Mouse (Mus musculus): ENCODE measurements around the gene Rtn2. TPM values are rescaled to one million over a fixed set of nuclear protein-coding genes. Genes with fewer than 3 reads are reported as not detected.
"Not testable (repeated sequence)": the region's sequence is repeated elsewhere in the genome, so short reads cannot be mapped to it uniquely, and the experiment has no call there.

The Rtn2 gene
- total RNA-seq, 2 experiments from 2014 or later = 85.9 to 96.3 TPM

DNA sequence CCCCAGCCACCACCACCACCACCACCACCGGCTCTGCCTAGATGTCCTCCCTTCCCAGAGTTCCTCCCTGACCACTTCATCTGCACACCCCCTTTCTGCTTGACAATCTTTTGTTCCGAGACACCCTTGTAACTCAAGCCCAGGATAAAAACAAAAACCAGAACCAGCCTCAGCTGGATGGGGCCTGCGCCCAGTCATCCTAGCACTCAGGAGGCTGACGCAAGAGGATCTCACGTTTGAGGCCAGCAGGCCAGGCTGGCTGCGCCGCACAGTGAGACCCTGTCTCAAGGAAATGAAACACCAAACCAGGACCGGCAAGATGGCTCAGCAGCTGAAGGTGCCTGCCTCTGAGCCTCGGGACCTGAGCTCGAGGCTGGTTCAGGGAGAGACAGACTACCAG lies 15.4 kb upstream of the Rtn2 start:
- no peak for DNase-seq (ENCODE audit: extremely low spot score in 1 of 2, low spot score in 1 of 2)

DNA sequence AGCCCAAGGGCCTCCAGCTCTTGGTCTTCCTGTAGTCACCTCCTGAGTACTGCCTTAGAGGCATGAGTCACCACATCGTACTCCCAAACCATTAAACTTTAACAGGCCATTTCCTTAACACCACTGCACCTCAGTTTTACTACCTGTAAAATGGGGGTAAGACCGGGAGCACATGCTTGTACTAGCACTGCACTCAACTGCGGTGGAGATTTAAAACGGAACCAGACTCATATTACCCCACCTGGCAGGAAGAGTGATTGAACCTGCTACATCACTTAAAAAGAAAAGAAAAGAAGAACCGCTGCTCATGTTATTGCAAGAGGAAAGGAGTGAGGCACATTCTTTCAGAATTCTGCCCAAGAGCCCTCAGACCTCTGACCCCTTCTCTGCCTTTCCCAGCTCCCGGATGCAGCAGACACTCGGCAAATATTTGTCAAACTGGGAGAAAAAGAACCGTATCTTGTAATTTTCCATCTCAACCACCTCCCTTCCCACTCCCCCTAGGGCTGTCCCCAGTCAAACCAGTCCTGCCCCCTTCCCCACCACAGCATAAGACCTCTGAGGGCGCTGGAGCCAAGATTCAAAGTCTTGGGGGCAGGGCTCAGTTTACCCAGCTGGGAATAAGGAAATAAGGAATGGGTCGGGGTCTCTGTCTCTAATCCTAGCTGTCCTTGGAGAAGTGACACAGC lies 13.3 kb upstream of the Rtn2 start:
- no peak for DNase-seq (ENCODE audit: extremely low spot score in 1 of 2, low spot score in 1 of 2)

DNA sequence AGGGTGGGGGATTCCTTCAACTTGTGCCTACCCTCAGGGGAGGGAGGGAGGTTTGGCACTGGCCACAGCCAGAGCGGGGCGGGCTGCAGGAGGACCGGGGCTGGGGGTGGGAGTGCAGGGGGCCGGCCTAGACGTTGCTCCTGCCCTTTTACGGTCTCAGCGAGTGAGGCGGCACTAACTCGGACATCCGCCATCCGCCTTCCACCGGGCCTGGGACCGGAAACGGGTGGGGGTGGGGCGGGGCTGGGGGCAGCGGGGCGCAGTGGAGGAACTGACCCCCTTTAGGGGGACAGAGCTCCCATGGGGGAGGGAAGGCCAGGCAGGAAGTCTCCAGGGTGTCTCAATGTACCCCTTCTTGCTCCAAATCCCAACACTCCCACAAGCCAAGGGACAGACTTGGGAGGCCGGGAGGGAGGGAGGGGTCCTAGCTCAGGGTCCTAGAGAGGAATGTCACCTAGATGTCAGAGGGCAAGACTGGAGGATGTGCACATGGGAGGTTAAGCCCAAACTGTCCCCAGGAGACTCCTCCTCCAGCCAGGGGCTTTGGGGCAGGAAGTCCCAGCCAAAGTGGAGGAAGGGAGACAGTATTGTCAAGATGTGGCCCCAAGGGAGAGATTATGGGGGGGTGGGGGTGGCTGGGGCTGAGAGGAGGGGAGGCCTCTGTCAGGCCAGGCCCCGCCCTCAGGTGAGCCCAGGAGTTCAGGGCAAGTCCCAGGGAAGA lies 12.5 kb upstream of the Rtn2 start:
- DNase-seq (ENCODE audit: extremely low spot score in 1 of 2, low spot score in 1 of 2) = no peak

DNA sequence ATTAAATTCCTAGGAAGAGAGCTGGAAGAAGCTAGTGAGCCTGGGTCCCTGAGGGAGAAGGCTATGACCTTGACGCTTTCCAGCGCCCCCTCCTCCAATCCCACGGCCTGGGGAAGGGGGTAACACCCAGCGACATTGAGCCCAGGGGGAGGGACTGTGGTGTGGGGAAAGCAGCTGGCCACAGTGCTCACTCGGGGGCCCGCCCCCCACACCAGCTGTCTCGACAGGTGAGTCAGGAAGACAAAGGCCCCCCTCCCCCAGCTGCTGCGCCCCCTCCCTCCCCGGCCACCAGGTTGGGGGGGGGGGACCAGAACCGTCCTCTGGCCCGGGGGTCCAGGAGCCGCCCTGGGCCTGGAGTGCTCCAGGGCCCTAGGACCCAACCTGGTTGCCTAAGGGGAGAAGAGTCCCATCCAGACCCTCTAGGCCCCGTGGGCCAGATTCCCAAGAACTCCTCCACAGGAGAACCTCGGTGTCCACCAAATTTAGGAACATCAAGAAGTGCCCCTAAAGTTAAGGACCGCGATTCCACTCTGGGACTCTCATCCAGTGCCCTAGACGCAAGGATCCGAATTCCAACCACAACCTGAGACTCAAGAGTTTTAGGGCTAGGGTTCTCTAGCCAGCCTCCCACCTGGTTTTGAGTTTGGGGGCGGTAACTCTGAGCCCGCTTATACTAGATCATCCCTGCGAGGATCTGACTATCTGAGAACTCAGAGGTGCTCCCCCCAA lies 11.8 kb upstream of the Rtn2 start:
- DNase-seq (ENCODE audit: extremely low spot score in 1 of 2, low spot score in 1 of 2) = no peak

DNA sequence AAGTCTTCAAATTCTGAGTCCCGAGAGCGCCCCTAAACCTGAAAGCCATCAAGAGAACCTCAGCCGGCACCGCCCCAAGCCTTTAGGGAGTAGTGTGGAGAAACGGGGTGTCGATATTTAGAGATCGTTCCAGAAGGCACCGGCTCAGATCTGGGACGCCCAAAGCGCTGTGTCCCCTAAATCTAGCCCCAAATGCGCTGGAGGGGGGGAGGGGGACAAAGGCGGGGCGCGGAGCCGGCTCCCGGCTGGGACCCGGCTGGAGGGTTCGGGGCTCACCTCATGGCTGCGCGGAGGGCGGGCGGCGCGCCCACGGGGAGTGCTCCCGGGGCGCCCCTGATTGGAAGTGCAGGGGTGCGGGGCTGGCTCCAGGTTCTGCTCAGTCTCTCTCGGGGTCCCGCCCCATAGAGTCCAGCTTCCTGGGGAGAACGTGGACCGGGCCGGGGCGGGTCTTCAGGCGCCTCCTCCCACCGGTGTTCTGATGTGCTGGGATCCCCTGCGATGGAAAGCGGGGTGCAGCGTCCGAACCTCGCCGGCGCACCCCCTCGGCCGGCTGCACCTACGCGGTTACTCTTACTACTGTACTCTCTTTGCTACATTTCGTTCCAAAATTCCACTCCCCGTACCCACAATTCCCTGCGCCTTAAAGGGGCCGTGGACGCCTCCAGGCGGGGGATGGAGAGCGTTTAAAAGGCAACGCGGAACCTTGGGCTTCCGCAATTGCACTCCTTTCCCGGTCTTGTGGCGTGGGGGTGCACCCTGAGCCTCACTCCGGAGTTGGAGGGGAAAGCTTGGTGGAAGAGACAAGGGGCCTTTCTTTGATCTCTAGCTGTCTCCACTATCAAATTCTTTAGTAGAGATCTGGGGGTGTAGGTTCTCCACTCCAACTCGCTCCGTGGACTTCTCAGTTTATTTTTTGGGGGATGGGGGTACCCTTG lies 10.9 kb upstream of the Rtn2 start, which contains the start of gene Vasp:
TSS of gene Vasp (minus strand) at position 580 of the 935 bp plus-strand sequence.
- peak; percentile 72 to 75 for DNase-seq (ENCODE audit: extremely low spot score in 1 of 2, low spot score in 1 of 2)

DNA sequence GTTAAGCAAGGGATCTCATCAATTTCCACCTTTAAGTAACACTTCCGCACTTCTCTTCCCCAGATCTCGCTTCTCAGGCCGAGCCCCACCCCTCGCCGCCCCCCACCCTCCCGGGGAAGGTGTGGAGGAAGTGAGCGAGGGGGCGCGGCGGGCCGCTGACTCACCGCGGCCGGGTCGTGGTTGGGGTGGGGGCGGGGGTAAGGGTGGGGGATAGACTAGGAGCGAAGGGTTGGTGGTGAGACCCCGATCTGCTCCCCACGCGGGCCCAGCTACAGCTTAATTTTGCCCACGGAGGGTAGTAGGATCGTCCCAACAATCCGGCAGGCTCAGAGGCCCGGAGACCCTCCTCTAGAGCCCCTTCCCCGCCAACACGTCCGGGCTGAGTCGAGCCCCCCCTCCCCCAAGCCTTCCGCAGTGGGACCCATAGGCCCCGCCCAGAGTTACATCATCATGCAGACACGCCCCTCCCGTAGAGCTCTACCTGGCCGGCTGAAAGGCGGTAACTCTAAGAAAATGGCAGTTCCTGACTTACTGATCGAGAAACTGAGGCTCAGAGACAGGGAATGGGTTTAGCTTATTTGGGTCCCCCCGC lies 10.2 kb upstream of the Rtn2 start:
- peak in 1 of 2 experiments; percentile 35 for DNase-seq (ENCODE audit: extremely low spot score in 1 of 2, low spot score in 1 of 2)

DNA sequence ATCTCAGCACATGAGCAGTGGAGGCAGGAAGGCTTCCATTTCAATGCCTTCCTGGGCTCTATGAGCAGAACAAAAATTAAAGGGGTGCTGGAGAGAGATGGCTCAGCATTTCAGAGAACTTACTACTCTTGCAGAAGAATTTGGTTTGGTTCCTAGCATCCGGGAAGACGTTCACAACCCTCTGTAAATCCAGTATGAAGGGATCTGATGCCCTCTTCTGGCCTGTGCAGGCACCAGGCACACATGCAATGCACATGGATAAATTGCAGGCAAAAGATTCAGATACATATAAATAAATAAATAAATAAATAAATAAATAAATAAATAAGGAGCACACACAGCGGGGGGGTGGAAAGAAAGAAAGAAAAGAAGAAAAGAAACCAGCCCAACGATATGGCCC lies 6.2 kb upstream of the Rtn2 start:
- no peak for DNase-seq (ENCODE audit: extremely low spot score in 1 of 2, low spot score in 1 of 2)

DNA sequence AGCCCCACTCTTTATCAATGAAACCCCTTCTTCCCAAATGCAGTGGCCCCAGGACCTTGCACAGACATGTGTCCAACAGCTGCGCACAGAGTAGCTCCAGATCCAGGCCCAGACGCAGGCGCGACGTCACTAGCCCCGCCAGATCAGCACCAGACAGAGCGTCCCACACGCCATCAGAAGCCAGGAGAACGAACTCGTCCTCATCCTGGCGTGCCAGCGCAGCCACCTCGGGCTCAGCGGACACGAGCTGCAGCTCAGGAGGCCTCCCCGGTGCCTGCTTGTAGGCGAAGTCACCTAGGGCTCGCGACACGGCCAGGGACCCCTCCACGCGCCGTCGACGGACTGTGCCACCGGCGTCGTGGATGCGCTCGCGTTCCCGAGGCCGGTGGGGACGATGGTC lies 3.4 kb upstream of the Rtn2 start:
- no peak for DNase-seq (ENCODE audit: extremely low spot score in 1 of 2, low spot score in 1 of 2)

DNA sequence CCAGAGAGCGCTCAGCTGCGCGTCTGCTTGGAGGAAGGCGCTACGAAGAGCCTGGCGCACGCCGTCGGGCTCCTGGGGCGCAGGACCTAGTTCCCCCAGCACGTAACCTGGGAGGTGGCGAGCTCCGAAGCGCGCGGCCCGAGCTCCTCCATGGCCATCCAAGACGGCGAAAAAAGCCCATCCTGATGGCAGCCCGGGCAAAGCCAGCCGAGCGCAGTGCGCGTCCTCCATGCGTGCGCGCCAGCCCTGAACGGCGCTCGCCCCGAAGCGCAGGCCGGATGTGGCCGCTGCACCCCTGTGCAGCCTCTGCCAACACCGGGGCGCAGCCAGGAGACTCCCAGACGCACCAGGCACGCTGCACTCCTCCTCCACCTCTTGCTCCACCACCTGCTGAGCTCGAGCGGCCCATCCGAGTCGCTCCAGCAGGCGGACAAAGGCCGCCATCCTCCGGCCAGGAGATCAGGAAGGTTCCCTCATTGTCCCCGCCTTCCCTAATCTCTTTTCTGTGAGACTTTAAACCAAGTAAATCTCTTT lies 2.8 kb upstream of the Rtn2 start, which contains the start of gene Ppm1n:
TSS of gene Ppm1n (minus strand) at position 484 of the 534 bp plus-strand sequence.
- DNase-seq (ENCODE audit: extremely low spot score in 1 of 2, low spot score in 1 of 2) = no peak

DNA sequence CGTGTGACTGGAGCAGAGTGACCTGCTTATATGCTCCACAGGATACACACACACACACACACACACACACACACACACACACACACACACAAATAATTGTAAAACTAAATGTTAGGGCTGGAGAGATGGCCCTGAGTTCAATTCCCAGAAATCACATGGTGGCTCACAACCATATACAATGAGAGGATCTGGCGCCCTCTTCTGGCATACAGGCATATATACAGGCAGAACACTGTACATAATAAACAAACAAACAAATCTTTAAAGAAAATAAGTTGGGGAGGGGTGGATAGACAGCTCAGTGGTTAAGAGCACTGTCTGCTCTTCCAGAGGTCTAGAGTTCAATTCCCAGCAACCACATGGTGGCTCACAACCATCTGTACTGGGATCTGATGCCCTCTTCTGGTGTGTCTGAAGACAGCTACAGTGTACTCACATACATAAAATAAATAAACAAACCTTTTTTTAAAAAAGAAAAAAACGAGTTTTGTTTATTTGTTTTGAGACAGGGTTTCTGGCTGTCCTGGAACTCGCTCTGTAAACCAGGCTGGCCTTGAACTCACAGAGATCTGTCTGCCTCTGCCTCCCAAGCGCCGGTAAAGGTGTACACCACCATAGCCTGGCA lies 632 bp upstream of the Rtn2 start:
- DNase-seq (ENCODE audit: extremely low spot score in 1 of 2, low spot score in 1 of 2) = not testable (repeated sequence)

DNA sequence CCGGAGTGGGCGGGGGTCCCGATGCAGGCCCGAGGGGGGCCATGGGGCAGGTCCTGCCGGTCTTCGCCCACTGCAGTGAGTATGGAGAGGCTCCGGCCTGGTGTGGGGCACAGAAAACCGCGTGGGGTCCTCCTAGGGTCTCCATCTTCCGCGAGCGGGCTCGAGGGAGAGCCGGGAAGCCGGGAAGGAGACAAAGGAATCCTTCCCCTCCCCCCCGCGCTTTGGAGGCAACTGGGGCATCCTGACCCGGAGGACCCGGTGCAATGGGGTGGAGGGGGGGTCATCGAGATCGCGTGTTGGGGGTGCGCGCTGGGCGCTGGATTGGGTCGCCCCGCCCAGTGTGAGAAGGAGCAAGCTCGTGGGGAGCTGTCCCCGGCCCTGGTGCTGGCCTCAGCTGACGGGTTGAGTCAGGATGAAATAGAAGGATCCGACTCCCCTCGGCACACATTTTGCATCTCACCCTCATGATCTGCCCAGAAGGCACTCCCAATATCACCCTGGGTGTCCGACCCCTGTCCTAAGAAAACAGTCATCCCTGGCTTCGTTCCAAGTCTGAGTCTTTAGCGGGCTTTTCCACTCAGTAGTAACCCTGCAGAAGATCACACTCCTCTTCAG lies 474 bp downstream of the Rtn2 start:
- peak in 1 of 2 experiments; percentile 35 for DNase-seq (ENCODE audit: extremely low spot score in 1 of 2, low spot score in 1 of 2)

DNA sequence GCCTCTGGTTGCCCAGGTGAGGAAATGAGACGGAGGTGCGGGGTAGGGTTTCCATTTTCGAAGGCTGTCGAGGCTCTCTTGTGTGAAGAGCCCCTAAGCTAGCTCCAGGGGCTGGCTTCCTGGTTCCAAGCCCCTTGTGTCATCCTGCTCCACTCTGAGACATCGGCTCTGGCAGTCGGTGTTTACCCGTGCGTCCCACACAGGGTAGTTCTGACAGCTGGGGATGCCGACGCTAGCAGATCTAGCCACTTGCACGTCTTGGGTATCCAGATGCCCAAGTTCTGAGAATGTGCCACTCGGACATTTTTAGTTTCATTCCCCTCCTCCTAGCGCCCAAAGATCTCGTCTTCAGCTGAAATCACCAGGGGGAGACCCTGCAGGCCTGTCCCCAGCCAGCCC lies 981 bp downstream of the Rtn2 start:
- DNase-seq (ENCODE audit: extremely low spot score in 1 of 2, low spot score in 1 of 2) = no peak

DNA sequence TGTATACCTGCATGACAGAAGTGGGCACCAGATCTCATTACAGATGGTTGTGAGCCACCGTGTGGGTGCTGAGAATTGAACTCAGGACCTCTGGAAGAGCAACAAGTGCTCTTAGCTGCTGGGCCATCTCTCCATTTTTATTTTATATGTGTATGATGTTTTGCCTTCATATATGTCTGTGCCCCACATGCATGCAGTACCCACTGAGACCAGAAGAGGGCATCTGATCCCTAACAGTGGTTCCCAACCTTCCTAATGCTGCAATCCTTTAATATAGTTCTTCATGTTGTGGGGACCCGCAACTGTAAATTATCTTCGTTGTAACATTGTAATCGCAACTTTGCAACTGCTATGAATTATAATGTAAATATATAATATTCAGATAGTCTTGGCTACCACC lies 2.3 kb downstream of the Rtn2 start:
- DNase-seq (ENCODE audit: extremely low spot score in 1 of 2, low spot score in 1 of 2) = peak in 1 of 2 experiments; percentile 76

DNA sequence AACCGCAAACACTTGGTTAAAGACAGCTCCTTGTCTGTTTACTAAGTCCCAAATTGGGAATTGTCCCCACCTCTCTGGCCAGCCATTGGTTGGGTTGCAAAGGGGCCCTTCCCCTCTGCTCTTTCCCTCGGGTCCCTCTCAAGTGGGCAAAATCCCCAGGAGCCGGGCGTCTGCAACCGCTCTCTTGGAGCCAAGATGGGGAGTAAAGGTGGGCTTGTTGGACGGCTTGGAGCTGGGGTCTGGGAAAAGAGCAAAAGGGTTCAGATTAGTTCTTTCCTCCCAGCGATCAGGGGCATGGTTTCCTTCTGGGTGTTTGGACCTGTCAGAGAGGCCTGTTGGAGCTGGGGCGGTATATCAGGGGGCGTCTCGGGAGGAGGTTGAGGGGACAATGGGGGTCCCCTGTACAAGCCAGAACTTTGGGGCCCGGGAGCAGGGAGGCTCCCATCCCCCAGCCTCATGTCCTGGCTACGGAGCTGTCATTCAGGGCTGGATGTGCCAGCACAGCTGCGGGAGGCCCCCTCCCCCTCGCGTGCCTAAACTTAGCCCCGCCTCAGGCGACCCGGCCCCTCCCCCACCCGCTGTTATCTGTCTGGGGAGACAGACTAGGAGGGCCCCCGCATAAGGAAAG lies 8.7 kb downstream of the Rtn2 start:
- DNase-seq (ENCODE audit: extremely low spot score in 1 of 2, low spot score in 1 of 2) = no peak

DNA sequence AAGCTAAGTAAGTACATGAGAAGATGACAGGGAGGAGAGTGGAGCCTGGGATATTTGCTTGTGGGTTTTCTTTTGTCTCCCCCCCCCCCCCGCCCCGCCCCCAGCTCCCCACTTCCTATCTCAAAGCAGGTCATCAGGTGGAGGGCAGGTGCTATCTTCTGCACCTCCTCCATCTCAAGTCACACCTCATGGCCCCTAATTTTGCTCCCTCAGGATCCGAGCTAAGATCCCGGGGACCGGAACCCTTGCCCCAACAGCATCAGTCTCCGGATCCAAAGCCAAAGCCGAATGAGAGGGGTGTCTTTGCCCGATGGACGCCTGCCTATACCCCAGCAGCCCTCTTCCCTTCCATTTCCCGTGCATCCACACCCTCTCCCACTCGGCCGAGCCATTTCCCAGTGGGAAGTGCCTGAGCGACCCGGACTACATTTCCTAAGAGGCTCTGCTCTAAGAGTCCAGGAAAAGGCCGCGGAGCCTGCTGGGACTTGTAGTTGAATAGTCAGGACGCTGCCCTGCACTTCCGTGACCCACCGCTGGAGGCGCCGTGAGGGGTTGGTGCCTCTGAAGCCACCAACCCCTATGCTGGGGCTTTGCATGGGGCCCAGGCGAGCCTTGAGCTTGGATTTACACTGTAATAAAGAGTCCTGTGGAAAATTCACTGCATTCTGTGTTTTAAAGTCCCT lies 13.2 kb downstream of the Rtn2 start:
- peak; percentile 98 to 100 for DNase-seq (ENCODE audit: extremely low spot score in 1 of 2, low spot score in 1 of 2)

DNA sequence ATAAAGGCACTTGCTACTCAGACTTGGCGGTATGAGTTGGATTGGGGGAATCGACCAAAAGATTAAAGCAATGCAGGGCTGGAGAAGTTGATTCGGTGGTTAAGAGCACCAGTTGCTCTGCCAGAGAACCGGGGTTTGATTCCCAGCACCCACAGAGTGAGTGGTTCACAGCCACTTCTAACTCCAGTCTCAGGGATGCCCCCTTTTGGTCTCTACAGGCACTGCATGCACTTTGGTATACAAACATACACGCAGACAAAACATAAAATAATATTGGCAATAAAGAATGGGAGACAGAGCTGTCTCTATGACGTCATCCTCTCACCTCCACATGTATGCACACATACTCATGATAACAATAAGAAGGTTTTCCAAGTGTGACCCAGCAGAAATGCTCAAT lies 14.6 kb downstream of the Rtn2 start:
- no peak for DNase-seq (ENCODE audit: extremely low spot score in 1 of 2, low spot score in 1 of 2)

DNA sequence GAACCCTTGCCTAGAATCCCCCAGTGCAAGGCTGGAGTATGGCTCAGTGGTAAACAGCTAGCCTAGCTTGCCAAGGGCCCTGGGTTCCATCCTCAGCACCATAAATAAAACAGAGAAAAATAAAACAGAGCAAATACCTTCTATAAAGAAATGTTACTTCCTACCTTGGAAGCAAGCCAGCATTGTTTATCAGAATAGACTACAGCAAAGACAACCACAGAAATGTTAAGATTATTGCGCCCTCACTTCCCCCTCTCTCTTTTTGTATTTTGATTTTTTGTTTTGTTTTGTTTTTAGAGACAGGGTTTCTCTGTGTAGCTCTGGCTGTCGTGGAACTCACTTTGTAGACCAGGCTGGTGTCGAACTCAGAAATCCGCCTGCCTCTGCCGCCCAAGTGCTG lies 15.4 kb downstream of the Rtn2 start:
- no peak for DNase-seq (ENCODE audit: extremely low spot score in 1 of 2, low spot score in 1 of 2)

DNA sequence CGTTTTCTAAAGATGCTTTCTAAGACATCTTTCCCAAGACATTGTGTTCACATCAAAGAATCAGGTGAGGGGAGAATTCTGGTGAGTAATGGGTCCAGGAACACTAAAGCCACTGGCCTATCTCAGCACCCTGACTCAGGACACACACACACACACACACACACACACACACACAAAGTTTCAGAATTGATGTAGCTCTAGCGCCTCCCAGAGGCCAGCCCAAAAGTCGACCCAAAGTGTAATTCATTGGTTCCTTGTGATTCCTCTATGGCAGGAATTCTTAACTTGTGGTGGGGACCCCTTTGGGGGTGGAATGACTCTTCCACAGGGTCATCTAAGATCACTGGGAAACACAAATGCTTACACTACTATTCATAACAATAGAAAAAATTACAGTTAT lies 16.8 kb downstream of the Rtn2 start:
- peak in 1 of 2 experiments; percentile 50 for DNase-seq (ENCODE audit: extremely low spot score in 1 of 2, low spot score in 1 of 2)
